ENCODE assay signal across 10 mouse cellular contexts in genomic region chr1:133815747-133816491, GRCm38 (mm10). TPM values are rescaled to one million over a fixed set of nuclear protein-coding genes. Genes with fewer than 3 reads are reported as not detected.
A peak's percentile ranks its signal among the peaks of the same experiment; 100 is the strongest.
DNase-seq lines count a peak whose midpoint lies in the region; ATAC-seq and TF ChIP-seq lines count a peak whose summit lies in the region.
"Had no signal": no experiment of that assay in that cellular context is flagged by ENCODE, and none has a peak within 500 bp of the region (broad histone marks: within the 10 kb centered on the region; RNA-seq: fewer than 3 reads in every experiment).

No protein-coding gene starts in this region.

- H3K4me1 ChIP-seq in heart, embryonic 10.5 days: peaks cover 34% of the 10 kb centered on the region
- H3K4me1 ChIP-seq in liver, embryonic 12.5 days: peaks cover 50% of the 10 kb centered on the region
- peaks cover 2% of the 10 kb centered on the region; the same call in 1 of the 2 replicates for H3K4me1 ChIP-seq in forebrain, embryonic 15.5 days

- peak; percentile 64 for ATAC-seq in Patski
- peak; percentile 88 for ATAC-seq in liver, embryonic 12.5 days
- ATAC-seq in forebrain, embryonic 15.5 days (replicated peaks): no peak
- ATAC-seq: hindbrain, embryonic 16.5 days had no signal

- intact Hi-C loops in heart, postnatal 10 days (cut with DNase I): no loop called here

- in situ Hi-C loops in Patski (cut with MboI; ENCODE audit: low pct_unique_long_range_greater_than_20kb): no loop called here

- TF ChIP-seq CTCF in Patski (IDR thresholded peaks at IDR 0.05): no peak

- peak overlapping the region; percentile 51 for H3K4me2 ChIP-seq in liver, embryonic 12.5 days
- H3K4me2 ChIP-seq in forebrain, embryonic 15.5 days (replicated peaks): no peak overlapping the region
- H3K4me2 ChIP-seq: neural tube, embryonic 13.5 days had no signal

- DNase-seq in heart, embryonic 10.5 days (ENCODE audit: low spot score): no peak
- no peak for DNase-seq in heart, postnatal 10 days
- DNase-seq in 3134 (ENCODE audit: extremely low read depth, insufficient read length, low spot score): peak; percentile 59
- DNase-seq in Patski (ENCODE audit: low read depth, low spot score): peak; percentile 43
- no peak for DNase-seq in urinary bladder, postnatal 10 days (ENCODE audit: low spot score)
- DNase-seq in frontal cortex, postnatal 14 days (ENCODE audit: low spot score in 2 of 2): no peak

- POLR2A ChIA-PET in Patski (lab: Charles Lee): interaction anchor here (1.5 kb wide), 1 partner anchor 18 kb away, joined by 4 read pairs; no protein-coding TSS in a partner anchor

- CTCF ChIA-PET in Patski (lab: Charles Lee): no interaction called here

- no peaks in the 10 kb centered on the region for H3K36me3 ChIP-seq in heart, embryonic 10.5 days
- H3K36me3 ChIP-seq in liver, embryonic 12.5 days: no peaks in the 10 kb centered on the region
- H3K36me3 ChIP-seq in forebrain, embryonic 15.5 days: no peaks in the 10 kb centered on the region
- H3K36me3 ChIP-seq: neural tube, embryonic 13.5 days had no signal

- WGBS in heart, embryonic 10.5 days: 28% methylated on average over 12 of the region's 12 CpGs
- 16% methylated on average over 12 of the region's 12 CpGs for WGBS in liver, embryonic 12.5 days (ENCODE audit: insufficient replicate concordance)
- WGBS in forebrain, embryonic 15.5 days: 67% methylated on average over 12 of the region's 12 CpGs

- H3K27me3 ChIP-seq in heart, embryonic 10.5 days (ENCODE audit: insufficient read depth, poor library complexity, severe bottlenecking): no peaks in the 10 kb centered on the region
- no peaks in the 10 kb centered on the region for H3K27me3 ChIP-seq in Patski
- no peaks in the 10 kb centered on the region for H3K27me3 ChIP-seq in liver, embryonic 12.5 days (replicated peaks)
- H3K27me3 ChIP-seq in forebrain, embryonic 15.5 days: no peaks in the 10 kb centered on the region

- no peak overlapping the region for H3K4me3 ChIP-seq in heart, embryonic 10.5 days
- H3K4me3 ChIP-seq in liver, embryonic 12.5 days: no peak overlapping the region
- no peak overlapping the region for H3K4me3 ChIP-seq in forebrain, embryonic 15.5 days
- H3K4me3 ChIP-seq: neural tube, embryonic 13.5 days had no signal

- no peaks in the 10 kb centered on the region for H3K9me3 ChIP-seq in heart, embryonic 10.5 days
- no peaks in the 10 kb centered on the region for H3K9me3 ChIP-seq in liver, embryonic 12.5 days (replicated peaks)
- H3K9me3 ChIP-seq in forebrain, embryonic 15.5 days: no peaks in the 10 kb centered on the region
- H3K9me3 ChIP-seq: neural tube, embryonic 13.5 days had no signal

- H3K27ac ChIP-seq in heart, embryonic 10.5 days: peak overlapping the region; percentile 59
- peak overlapping the region; percentile 82 for H3K27ac ChIP-seq in liver, embryonic 12.5 days
- H3K27ac ChIP-seq in forebrain, embryonic 15.5 days (replicated peaks): no peak overlapping the region
- H3K27ac ChIP-seq: neural tube, embryonic 13.5 days had no signal

- H3K9ac ChIP-seq in liver, embryonic 12.5 days: peak overlapping the region; percentile 43
- H3K9ac ChIP-seq in forebrain, embryonic 15.5 days (replicated peaks): no peak overlapping the region
- H3K9ac ChIP-seq: neural tube, embryonic 13.5 days had no signal

RNA-seq across cellular contexts. Expression of gene Atp2b4, which starts 15.1 kb away (rescaled TPM):
- 15.2 and 26.4 TPM in 2 replicates for polyA plus RNA-seq in heart, embryonic 10.5 days (2016; fragmentation: Nextera tagmentation; extraction: Ambion mirVana)
- 10 to 100 TPM; 34.4 to 38.8 TPM for total RNA-seq in heart, postnatal 10 days (2021)
- polyA plus RNA-seq in Patski (2021): 5.1 TPM
- polyA plus RNA-seq in liver, embryonic 12.5 days (2016; fragmentation: Nextera tagmentation; extraction: Ambion mirVana): 34.1 and 37.6 TPM in 2 replicates
- polyA plus RNA-seq in forebrain, embryonic 15.5 days (2015; fragmentation: Nextera tagmentation; extraction: Ambion mirVana): 8.6 and 10.4 TPM in 2 replicates

Comparison
In these comparisons a context has a peak if more than half of its experiments do, and no peak if none do; other contexts are left out.
1. DNase-seq: peak in 3134 (single experiment) and Patski (single experiment); none in heart, embryonic 10.5 days (single experiment), heart, postnatal 10 days (0 of 2), urinary bladder, postnatal 10 days (single experiment) and frontal cortex, postnatal 14 days (0 of 2).